Mouse (Mus musculus): Measurements from ENCODE around the gene Nsd1.
"Not testable (repeated sequence)": the region's sequence is repeated elsewhere in the genome, so short reads cannot be mapped to it uniquely, and the experiment has no call there.

The Nsd1 gene

GRCm38 (mm10) chr13:55191535-55191934 lies 18.0 kb upstream of the Nsd1 start:
- no peak for DNase-seq

GRCm38 (mm10) chr13:55202758-55203157 lies 6.8 kb upstream of the Nsd1 start:
- not testable (repeated sequence) for DNase-seq

GRCm38 (mm10) chr13:55203740-55204139 lies 5.8 kb upstream of the Nsd1 start:
- DNase-seq = no peak

- DNase-seq = no peak
These were observed 4.8 kb upstream of the Nsd1 start for GRCm38 (mm10) chr13:55204667-55205389.

GRCm38 (mm10) chr13:55205448-55206205 lies 4.0 kb upstream of the Nsd1 start:
- DNase-seq = no peak

GRCm38 (mm10) chr13:55208837-55209648 lies 539 bp upstream of the Nsd1 start:
- DNase-seq = peak in 1 of 2 experiments; percentile 27

GRCm38 (mm10) chr13:55210193-55210970 lies 800 bp downstream of the Nsd1 start:
- peak; percentile 57 to 69 for DNase-seq

- no peak for DNase-seq
These were observed 1.3 kb downstream of the Nsd1 start for GRCm38 (mm10) chr13:55210971-55211220.

- DNase-seq = peak; percentile 83 to 90
These were observed 1.8 kb downstream of the Nsd1 start for GRCm38 (mm10) chr13:55211221-55212010.

GRCm38 (mm10) chr13:55212011-55212360 lies 2.4 kb downstream of the Nsd1 start:
- DNase-seq = peak; percentile 63 to 76

GRCm38 (mm10) chr13:55212361-55213137 lies 3.0 kb downstream of the Nsd1 start:
- DNase-seq = peak; percentile 48 to 79

- DNase-seq = no peak
These were observed 3.7 kb downstream of the Nsd1 start for GRCm38 (mm10) chr13:55213138-55213806.

- no peak for DNase-seq
These were observed 14.8 kb downstream of the Nsd1 start for GRCm38 (mm10) chr13:55224364-55224763.

GRCm38 (mm10) chr13:55230701-55231100 lies 21.1 kb downstream of the Nsd1 start:
- DNase-seq = peak in 1 of 2 experiments; percentile 18

- DNase-seq = no peak
These were observed 33.6 kb downstream of the Nsd1 start for GRCm38 (mm10) chr13:55243205-55243604.

GRCm38 (mm10) chr13:55247293-55248030 lies 37.9 kb downstream of the Nsd1 start:
- DNase-seq = no peak

GRCm38 (mm10) chr13:55249246-55249645 lies 39.7 kb downstream of the Nsd1 start:
- no peak for DNase-seq

- no peak for DNase-seq
These were observed 43.2 kb downstream of the Nsd1 start for GRCm38 (mm10) chr13:55252820-55253219.

GRCm38 (mm10) chr13:55255052-55255652 lies 45.6 kb downstream of the Nsd1 start:
- no peak for DNase-seq

Measured in cerebellum, adult 18-20 months (tissue).